Mouse (Mus musculus) spleen, adult 2 months (tissue): Measurements from ENCODE around the gene Nkx2-5. TPM values are rescaled to one million over a fixed set of nuclear protein-coding genes. Genes with fewer than 3 reads are reported as not detected.

ENCODE experiments used
- DNase-seq, 2 experiments: peaks; one replicate each; pipeline versions ENCODE4 v3.0.0 to v3.0.0-alpha.2; 2012 to 2021; ENCODE audit warnings: low spot score in 2 of 2, low read depth in 1 of 2
- H3K27ac ChIP-seq: fragments of 200-500 bp; 2 replicates; pipeline ENCODE4 v1.5.1; 2012; ENCODE audit warnings: low read length, inconsistent platforms; ENCODE audit not compliant: insufficient read depth
- H3K27me3 ChIP-seq: fragments of 200-500 bp; 2 replicates; pipeline ENCODE4 v1.6.1; 2012; ENCODE audit warnings: mild to moderate bottlenecking, moderate library complexity, low read length, inconsistent platforms; ENCODE audit not compliant: control insufficient read depth, insufficient read depth
- H3K36me3 ChIP-seq: fragments of 200-500 bp; 2 replicates; pipeline ENCODE4 v1.6.1; 2012; ENCODE audit warnings: mild to moderate bottlenecking, low read length, inconsistent platforms; ENCODE audit not compliant: control insufficient read depth, insufficient read depth
- H3K4me1 ChIP-seq: fragments of 200-500 bp; 2 replicates; pipeline ENCODE4 v1.6.1; 2011; ENCODE audit warnings: inconsistent platforms; ENCODE audit not compliant: control insufficient read depth, insufficient read depth, insufficient read length
- H3K4me3 ChIP-seq: fragments of 200-500 bp; 2 replicates; pipeline ENCODE4 v1.5.1; 2011; ENCODE audit warnings: mild to moderate bottlenecking, inconsistent platforms; ENCODE audit not compliant: insufficient read depth, insufficient read length; ENCODE audit errors: extremely low read depth
- CTCF ChIP-seq: fragments of 200-500 bp; IDR thresholded peaks from 2 replicates; pipeline ENCODE4 v1.5.1; 2011; ENCODE audit warnings: mild to moderate bottlenecking, inconsistent platforms; ENCODE audit not compliant: insufficient read depth, insufficient read length, insufficient replicate concordance; ENCODE audit errors: extremely low read depth
- POLR2A ChIP-seq: fragments of 200-500 bp; IDR thresholded peaks from 2 replicates; pipeline ENCODE4 v1.6.1; 2011; ENCODE audit warnings: low read depth, low read length, inconsistent platforms
- WGBS: fragments of 180-500 bp; shearing (Covaris S2); methylation state at CpG from one replicate; pipeline ENCODE4 v1.1.7; 2018; 5-methylcytosine and 5-hydroxymethylcytosine counted together
- polyA plus RNA-seq: library from polyadenylated mRNA; depleted of rRNA; stranded (reverse); fragments of >200 nt; gene quantifications from 2 replicates; pipeline ENCODE4 v1.2.3, GENCODE M21; 2012

The Nkx2-5 gene
- polyA plus RNA-seq, 1 experiment: 19.8 TPM

DNA sequence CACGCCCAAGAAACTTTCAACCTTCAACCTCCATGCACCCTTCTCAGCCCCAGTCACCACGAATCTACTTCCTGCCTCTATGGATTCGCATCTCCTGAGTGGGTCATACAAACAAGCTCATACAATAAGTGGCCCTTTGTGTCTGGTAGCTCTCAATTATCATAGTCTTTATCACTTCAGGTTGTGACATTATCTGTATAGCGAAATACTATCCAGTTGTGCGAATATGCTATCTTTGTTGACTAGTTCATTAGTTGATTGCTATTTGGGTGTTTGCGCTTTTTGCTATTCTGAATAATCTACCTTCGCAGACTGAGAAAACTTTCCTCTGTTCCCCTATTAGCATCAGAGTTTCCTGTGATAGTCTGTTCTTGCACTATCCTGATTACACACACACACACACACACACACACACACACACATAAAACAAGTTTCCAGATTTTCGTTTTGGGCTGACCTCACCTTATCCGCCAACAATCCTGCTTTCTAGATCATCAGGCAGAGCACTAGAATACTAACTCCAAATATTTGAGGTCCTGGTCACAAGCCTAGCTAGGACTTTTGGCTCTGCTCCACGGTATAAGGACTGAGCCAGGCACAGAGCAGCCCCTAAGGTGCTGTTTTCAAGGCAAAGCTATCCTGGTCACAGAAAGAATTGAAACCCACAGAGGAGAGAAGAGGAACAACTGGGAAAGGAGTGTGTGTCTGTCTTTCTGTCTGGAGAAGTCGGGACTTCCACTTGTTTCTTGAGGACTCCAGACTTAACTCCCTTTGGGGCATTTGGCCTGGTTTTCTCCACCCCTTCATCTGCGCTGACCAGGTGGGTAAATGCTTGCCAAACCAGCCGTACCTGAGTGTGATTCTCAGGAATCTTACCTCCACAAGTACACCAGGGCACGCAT is 591 bp upstream of the Nkx2-5 start:
- no peaks in the 10 kb centered on the region for H3K36me3 ChIP-seq
- no peak overlapping the region for H3K4me3 ChIP-seq
- TF ChIP-seq CTCF: no peak
- no peak for TF ChIP-seq POLR2A
- peaks cover 11% of the 10 kb centered on the region for H3K4me1 ChIP-seq
- H3K27me3 ChIP-seq: peaks cover 38% of the 10 kb centered on the region
- WGBS: 14% methylated on average over 14 of the region's 14 CpGs
- no peak overlapping the region for H3K27ac ChIP-seq
- DNase-seq: no peak

DNA sequence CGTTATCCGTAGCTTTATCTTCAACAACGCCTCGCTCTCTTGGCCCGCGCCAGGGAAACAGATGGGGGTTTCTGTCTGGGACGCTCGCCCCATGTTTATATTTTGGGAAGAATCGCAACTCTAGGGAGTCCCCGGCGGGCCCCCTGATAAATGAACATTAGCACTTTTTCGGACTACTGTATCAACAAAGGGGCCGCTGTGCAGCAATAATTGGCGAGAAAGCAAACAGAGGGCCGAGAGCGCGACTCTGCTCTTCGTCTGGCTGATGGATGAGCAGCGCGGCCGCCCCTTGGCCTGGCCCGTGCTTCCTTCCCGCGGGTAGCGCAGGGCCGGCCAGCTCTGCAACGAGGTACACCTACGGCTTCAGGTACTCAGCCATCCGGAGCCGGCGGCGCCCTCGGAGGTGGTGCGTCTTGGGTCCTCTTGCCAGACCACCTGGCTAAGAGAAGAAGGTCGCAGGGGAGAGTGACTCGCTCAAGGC is 398 bp downstream of the Nkx2-5 start:
- Histone ChIP-seq H3K27ac (peak overlapping the region; percentile 70), H3K36me3 (no peaks in the 10 kb centered on the region), H3K27me3 (peaks cover 35% of the 10 kb centered on the region), H3K4me3 (peak overlapping the region; percentile 40; the same call in 1 of the 2 replicates), H3K4me1 (peaks cover 2% of the 10 kb centered on the region)
- no peak for DNase-seq
- WGBS: 5% methylated on average over 36 of the region's 36 CpGs
- TF ChIP-seq POLR2A: no peak
- TF ChIP-seq CTCF: no peak

DNA sequence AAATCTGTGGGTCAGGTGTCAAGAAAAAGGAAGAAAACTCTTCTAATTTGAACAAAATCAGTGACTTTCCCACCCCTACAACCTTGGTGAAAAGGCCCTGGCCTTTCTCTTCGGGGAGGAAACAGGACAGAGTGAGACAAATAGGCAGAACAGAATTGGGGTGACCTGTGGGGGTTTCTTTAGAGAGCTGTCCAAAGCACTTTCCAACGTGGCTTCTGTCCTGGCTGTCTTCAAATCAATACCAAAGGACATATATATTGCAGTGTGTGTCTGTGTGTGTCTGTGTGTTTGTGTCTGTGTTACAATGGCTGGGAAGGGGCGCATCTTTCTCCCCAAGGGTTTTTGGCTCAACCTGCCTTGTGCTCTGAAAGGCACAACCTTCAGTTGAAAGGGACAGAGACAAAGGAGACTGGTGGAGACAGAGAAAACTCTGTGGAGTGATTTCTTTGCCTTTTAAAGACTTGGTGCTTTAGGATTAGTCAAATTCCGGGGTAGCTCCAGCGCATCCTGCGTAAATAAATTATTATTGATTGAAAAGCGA is 1.0 kb downstream of the Nkx2-5 start:
- DNase-seq: no peak
- WGBS: 9% methylated on average over 7 of the region's 7 CpGs
- Histone ChIP-seq H3K27me3 (peaks cover 39% of the 10 kb centered on the region), H3K4me1 (peaks cover 4% of the 10 kb centered on the region), H3K4me3 (no peak overlapping the region), H3K27ac (0 out of 2 replicates have a peak overlapping the region, but pooled peaks have one; percentile 70), H3K36me3 (no peaks in the 10 kb centered on the region)
- TF ChIP-seq CTCF (no peak), POLR2A (no peak)

DNA sequence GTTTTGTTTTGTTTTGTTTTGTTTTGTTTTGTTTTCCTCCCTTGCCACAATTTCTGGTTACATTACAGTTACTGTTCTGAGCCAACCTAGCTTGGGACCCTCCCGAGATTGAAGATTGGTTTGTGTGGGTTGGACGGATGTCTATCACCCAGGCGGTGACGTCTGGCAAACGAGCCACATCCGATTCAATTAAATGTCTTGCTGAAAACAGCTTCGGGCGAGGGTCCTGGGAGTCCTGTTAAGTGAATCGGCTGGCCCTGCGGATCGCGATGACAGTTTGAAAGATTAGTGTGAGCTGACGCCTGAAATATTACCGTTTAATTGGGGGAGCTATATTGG is 1.6 kb downstream of the Nkx2-5 start:
- Histone ChIP-seq H3K4me1 (peaks cover 4% of the 10 kb centered on the region), H3K36me3 (no peaks in the 10 kb centered on the region), H3K27ac (peak overlapping the region; percentile 4; the same call in 1 of the 2 replicates), H3K4me3 (no peak overlapping the region), H3K27me3 (peaks cover 40% of the 10 kb centered on the region)
- 8% methylated on average over 14 of the region's 14 CpGs for WGBS
- no peak for DNase-seq
- no peak for TF ChIP-seq CTCF
- no peak for TF ChIP-seq POLR2A

DNA sequence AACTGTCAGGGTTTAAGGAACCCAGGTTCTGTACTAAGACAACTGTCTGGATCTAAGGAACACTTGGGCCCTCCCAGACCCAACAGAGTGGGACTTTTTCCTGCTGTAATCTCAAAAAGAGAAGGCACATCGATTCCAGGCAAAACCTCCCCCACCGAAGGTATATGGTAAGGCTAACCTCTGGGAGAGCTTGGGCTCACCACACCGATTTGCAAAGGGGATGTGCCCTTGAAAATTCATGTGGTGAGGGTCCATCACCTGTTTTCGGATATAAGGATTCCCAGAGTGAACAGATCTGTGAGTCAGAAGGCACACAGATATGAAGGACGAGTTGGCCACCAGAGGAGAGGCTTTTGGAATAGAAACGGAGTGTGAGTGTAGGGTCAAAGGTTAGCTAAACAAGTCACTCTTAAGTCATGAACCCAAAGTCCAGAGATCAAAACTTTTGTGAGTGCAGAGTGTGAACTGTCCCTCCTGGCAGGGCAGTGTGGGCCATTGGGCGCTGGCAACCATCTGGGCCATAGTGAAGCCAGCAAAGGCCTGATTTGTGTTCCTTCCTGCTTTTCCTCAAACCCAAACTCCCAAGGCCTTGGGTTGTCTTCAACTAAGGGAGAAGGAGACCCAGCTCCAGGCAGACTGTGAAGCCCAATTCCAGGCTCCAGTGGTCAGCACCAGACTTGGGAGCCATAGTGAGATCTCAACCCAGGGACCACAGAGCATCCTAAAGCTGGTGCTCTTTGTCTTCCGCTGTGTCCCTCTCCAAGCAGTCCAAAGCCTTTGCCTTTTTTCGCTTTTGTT is 2.2 kb downstream of the Nkx2-5 start:
- WGBS: 24% methylated on average over 9 of the region's 9 CpGs
- TF ChIP-seq POLR2A: no peak
- no peak for TF ChIP-seq CTCF
- Histone ChIP-seq H3K36me3 (no peaks in the 10 kb centered on the region), H3K4me3 (no peak overlapping the region), H3K27ac (peak overlapping the region; percentile 19; the same call in 1 of the 2 replicates), H3K27me3 (peaks cover 40% of the 10 kb centered on the region), H3K4me1 (peaks cover 4% of the 10 kb centered on the region)
- DNase-seq: no peak

DNA sequence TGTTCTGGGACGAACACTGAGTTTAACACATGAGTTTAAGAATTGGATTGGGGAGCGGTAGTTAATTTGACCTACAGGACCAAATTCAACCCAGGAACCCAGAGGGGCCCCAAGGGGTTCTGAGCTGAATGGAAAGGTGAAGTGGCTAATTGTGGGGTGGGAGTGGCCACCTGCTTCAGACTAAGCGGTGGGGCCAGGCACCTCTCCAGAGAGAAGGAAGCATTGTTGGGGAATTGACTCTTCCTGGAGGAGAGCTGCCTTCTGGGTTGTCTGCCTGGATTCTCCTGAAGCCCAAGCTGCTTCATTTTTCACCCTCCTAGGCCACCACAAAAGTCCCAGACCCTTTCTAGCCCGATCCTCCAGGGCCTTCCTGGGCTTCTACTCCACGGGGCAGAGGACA is 2.8 kb downstream of the Nkx2-5 start:
- TF ChIP-seq CTCF (no peak), POLR2A (no peak)
- Histone ChIP-seq H3K27ac (peak overlapping the region; percentile 15; the same call in 1 of the 2 replicates), H3K4me1 (peaks cover 4% of the 10 kb centered on the region), H3K4me3 (peak overlapping the region; percentile 11; the same call in 1 of the 2 replicates), H3K36me3 (no peaks in the 10 kb centered on the region), H3K27me3 (peaks cover 42% of the 10 kb centered on the region)
- WGBS: 12% methylated on average over 5 of the region's 5 CpGs
- no peak for DNase-seq
